Mouse (Mus musculus): ENCODE measurements around the gene Gpc2. TPM values are rescaled to one million over a fixed set of nuclear protein-coding genes. Genes with fewer than 3 reads are reported as not detected.

Gpc2 gene
- polyA plus RNA-seq, 1 experiment, result 5.6 TPM

DNA sequence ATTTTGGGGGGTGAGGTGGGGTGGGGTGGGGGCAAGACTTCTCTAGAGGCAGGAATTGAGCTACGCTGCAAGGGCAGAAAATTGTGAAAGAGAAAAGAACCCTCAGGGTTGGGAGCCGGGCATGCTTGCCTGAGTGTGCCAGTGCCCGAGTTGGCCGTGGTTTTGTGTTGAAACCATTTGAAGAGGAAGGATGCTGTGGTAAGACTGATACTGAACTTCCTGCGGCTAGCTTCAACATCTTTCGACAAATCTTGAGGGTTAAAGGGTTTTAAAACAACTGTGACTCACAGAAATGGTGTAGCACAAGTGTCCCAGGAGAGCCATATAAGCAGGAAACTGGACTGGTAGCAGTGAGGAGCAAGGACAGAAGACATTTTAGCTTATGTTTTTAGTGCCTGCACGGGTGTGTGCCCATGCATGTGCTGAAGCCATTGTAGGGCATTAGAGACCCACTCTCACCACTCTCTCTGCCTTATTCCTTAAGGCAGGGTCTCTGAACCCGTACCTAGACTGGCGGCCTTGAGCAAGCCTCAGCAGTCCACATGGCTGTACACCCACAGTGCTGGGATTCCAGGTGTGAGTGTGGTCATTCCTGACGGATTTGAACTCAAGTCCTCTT lies 22.7 kb downstream of the Gpc2 start:
- Histone ChIP-seq H3K4me1 (ENCODE audit: control insufficient read depth, insufficient read depth, low read length) (no peaks in the 10 kb centered on the region; the same call in 1 of the 2 replicates), H3K4me3 (ENCODE audit: insufficient read depth, low read length) (no peak overlapping the region; the same call in 1 of the 2 replicates), H3K27ac (ENCODE audit: insufficient read depth, low read length) (no peak overlapping the region)
- TF ChIP-seq POLR2A (IDR thresholded peaks at IDR 0.05; ENCODE audit: extremely low read depth, insufficient read depth, low read length) (no peak), CTCF (IDR thresholded peaks at IDR 0.05; ENCODE audit: extremely low read depth, insufficient read depth, low read length) (no peak)

DNA sequence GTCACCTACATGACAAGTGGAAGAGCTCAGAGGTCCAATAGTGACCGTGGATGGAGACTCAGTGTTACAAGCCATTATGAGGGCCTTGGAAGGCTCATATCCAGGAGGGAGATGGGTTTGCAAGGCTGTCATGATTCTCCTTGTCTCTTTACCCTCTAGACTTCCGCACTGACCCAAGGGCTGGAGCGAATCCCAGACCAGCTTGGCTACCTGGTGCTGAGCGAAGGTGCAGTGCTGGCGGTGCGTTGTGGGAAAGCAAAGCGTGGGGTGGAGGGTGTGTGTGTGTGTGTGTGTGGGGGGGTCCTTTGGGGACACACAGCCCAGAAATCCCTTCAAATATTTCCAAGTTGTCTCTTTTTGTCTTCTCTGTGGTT lies 23.7 kb downstream of the Gpc2 start:
- H3K27ac ChIP-seq (ENCODE audit: insufficient read depth, low read length), result peak overlapping the region; percentile 3
- TF ChIP-seq POLR2A (IDR thresholded peaks at IDR 0.05; ENCODE audit: extremely low read depth, insufficient read depth, low read length), result no peak
- no peak for TF ChIP-seq CTCF (IDR thresholded peaks at IDR 0.05; ENCODE audit: extremely low read depth, insufficient read depth, low read length)
- H3K4me1 ChIP-seq (ENCODE audit: control insufficient read depth, insufficient read depth, low read length), result no peaks in the 10 kb centered on the region; the same call in 1 of the 2 replicates

DNA sequence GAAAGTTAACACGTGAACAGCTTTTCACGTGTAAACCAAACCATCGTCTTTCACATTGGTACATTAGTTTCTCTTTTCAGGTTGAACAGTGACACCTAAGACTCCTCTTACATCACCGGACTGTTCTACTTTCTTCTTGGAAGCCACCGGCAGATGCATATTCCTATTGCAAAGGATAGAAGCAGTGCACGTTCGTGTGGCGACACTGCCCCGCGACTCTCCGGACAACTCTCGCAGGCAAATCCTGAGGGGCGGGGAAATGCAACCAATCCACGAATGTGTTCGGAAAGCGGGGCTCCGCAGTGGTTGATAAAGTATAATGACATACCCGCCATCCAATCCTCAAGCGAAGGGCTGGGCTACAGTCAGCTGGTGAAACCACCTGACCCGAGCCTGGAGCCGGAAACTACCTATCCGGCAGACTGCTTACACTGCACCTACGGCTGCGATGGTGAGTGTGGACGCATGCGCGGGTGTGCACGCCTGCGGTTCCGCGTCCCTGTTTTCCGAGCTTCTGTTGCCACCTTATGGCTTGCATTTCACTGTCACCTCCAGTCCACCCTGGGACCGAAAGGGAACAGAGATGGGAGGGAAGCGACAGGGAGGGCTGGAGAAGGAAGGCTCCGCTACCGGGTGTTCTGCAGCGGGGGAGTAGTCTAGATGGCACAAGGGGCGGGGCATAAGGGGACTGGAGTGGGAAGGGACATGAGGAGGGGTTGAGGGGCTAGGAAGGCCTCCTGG lies 24.3 kb downstream of the Gpc2 start, which contains the start of gene Lamtor4:
Lamtor4 (plus strand) TSS at position 130 of the 741 bp plus-strand sequence.
- TF ChIP-seq POLR2A (IDR thresholded peaks at IDR 0.05; ENCODE audit: extremely low read depth, insufficient read depth, low read length), result peak; percentile 96
- no peak for TF ChIP-seq CTCF (IDR thresholded peaks at IDR 0.05; ENCODE audit: extremely low read depth, insufficient read depth, low read length)
- H3K4me3 ChIP-seq (ENCODE audit: insufficient read depth, low read length), result peak within 1 kb of the TSS; percentile 62
- peak within 1 kb of the TSS; percentile 9 for H3K27ac ChIP-seq (ENCODE audit: insufficient read depth, low read length)
- H3K4me1 ChIP-seq (ENCODE audit: control insufficient read depth, insufficient read depth, low read length), result no peaks in the 10 kb centered on the region; the same call in 1 of the 2 replicates

More for the DNA sequence above, 23.7 kb downstream of the Gpc2 start:
- H3K4me3 ChIP-seq (ENCODE audit: insufficient read depth, low read length), result peak overlapping the region; percentile 62

DNA sequence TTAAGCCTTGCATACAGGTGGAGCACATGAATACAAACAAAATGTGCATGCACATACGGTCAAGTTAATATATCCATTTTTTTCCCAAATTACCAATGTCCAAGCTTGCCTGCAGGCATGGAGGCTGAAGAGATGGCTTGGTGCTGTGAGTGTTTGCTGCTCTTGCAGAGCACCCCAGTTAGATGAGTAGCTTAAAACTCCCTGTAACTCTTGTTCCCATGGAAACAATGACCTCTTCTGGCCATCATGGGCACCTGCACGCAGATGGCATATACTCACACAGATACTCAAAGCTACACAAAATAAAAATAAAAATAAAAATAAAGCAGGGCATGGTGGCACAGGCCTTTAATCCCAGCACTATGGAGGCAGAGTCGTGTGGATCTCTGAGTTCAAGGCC lies 26.7 kb downstream of the Gpc2 start:
- no peak overlapping the region for H3K27ac ChIP-seq (ENCODE audit: insufficient read depth, low read length)
- TF ChIP-seq POLR2A (IDR thresholded peaks at IDR 0.05; ENCODE audit: extremely low read depth, insufficient read depth, low read length), result no peak
- no peaks in the 10 kb centered on the region; the same call in 1 of the 2 replicates for H3K4me1 ChIP-seq (ENCODE audit: control insufficient read depth, insufficient read depth, low read length)
- H3K4me3 ChIP-seq (ENCODE audit: insufficient read depth, low read length), result no peak overlapping the region

DNA sequence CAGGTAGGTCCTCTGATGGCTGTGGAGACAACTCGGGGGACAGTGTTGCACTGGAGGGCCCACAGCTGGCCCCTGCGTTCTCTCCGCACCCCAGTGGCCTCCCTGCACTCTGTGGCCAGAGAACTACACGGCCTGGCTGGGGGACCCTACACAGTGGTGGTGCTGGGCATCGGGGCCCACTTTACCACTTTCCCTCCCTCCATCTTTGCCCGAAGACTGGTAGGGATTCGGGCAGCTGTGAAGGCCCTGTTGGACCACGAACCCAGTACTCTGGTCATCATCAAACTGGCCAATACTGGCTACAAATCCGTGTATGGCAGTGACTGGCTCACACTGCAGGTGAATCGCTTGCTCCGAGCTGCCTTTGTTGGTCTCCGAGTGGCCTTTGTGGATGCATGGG lies 28.7 kb downstream of the Gpc2 start:
- TF ChIP-seq CTCF (IDR thresholded peaks at IDR 0.05; ENCODE audit: extremely low read depth, insufficient read depth, low read length) (no peak), POLR2A (IDR thresholded peaks at IDR 0.05; ENCODE audit: extremely low read depth, insufficient read depth, low read length) (no peak)
- Histone ChIP-seq H3K4me1 (ENCODE audit: control insufficient read depth, insufficient read depth, low read length) (no peaks in the 10 kb centered on the region; the same call in 1 of the 2 replicates), H3K27ac (ENCODE audit: insufficient read depth, low read length) (no peak overlapping the region), H3K4me3 (ENCODE audit: insufficient read depth, low read length) (no peak overlapping the region)

DNA sequence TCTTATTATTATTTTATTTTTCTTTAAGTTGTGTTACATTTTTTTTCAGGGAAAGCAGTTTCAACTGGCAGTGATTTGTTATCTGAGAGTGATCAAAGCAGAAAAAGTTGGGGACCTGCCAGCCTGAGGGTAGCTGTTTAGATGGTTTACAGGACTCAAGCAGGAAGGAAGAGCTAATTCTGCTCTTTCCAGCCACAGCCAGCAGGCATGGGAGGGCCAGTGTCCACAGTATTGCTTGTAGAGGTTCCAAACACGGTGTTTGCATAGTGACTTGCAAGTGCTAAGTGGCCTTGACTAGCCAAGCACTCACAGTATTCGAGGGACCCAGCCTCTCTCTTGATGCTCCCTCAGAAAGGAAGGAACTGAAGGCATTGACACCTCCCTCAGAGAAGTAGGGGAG lies 38.3 kb downstream of the Gpc2 start:
- H3K27ac ChIP-seq (ENCODE audit: insufficient read depth, low read length), result no peak overlapping the region
- no peaks in the 10 kb centered on the region for H3K4me1 ChIP-seq (ENCODE audit: control insufficient read depth, insufficient read depth, low read length)
- no peak for TF ChIP-seq POLR2A (IDR thresholded peaks at IDR 0.05; ENCODE audit: extremely low read depth, insufficient read depth, low read length)
- no peak for TF ChIP-seq CTCF (IDR thresholded peaks at IDR 0.05; ENCODE audit: extremely low read depth, insufficient read depth, low read length)
- no peak overlapping the region for H3K4me3 ChIP-seq (ENCODE audit: insufficient read depth, low read length)

DNA sequence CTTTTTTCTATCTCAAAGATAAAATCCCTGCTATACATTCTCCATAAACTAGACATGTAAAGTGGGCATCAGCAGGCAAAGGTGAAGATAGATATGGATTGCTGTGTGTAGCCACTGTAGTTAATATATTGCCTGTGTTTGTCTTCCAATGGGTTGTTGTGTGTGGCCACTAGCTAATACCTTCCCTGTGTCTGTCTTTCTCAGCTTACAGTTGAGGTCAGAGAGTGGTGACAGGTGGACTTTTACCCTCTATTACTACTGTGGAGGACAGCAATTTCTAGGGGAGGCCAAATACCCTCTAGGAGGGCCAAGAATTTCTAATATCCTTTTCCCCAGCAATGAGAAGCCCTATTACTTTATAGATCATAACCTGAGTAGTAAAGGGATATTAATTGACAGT lies 45.6 kb downstream of the Gpc2 start:
- Histone ChIP-seq H3K4me1 (ENCODE audit: control insufficient read depth, insufficient read depth, low read length) (no peaks in the 10 kb centered on the region), H3K4me3 (ENCODE audit: insufficient read depth, low read length) (no peak overlapping the region), H3K27ac (ENCODE audit: insufficient read depth, low read length) (no peak overlapping the region)
- TF ChIP-seq POLR2A (IDR thresholded peaks at IDR 0.05; ENCODE audit: extremely low read depth, insufficient read depth, low read length) (no peak), CTCF (IDR thresholded peaks at IDR 0.05; ENCODE audit: extremely low read depth, insufficient read depth, low read length) (no peak)

DNA sequence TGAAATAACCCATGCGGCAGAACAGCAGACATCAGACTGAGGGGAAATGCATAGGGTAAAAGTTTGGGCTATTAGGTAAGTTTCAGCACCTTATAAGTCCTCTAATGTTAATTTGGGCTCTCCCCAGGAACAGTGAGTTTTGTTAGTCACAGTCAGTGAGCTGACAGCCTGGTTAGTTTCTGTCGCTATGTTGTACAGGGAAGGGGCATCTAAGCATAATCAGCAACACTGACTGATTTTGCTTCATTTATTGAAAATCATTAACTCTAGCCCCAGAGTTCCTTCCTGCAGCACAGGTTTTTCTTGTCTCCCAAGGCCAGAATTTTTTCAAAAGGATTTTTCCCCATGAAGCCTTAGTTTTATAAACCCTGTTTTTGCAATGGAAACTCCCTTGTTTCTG lies 46.0 kb downstream of the Gpc2 start:
- no peak for TF ChIP-seq CTCF (IDR thresholded peaks at IDR 0.05; ENCODE audit: extremely low read depth, insufficient read depth, low read length)
- TF ChIP-seq POLR2A (IDR thresholded peaks at IDR 0.05; ENCODE audit: extremely low read depth, insufficient read depth, low read length), result no peak
- no peak overlapping the region for H3K4me3 ChIP-seq (ENCODE audit: insufficient read depth, low read length)
- no peak overlapping the region for H3K27ac ChIP-seq (ENCODE audit: insufficient read depth, low read length)
- H3K4me1 ChIP-seq (ENCODE audit: control insufficient read depth, insufficient read depth, low read length), result no peaks in the 10 kb centered on the region

DNA sequence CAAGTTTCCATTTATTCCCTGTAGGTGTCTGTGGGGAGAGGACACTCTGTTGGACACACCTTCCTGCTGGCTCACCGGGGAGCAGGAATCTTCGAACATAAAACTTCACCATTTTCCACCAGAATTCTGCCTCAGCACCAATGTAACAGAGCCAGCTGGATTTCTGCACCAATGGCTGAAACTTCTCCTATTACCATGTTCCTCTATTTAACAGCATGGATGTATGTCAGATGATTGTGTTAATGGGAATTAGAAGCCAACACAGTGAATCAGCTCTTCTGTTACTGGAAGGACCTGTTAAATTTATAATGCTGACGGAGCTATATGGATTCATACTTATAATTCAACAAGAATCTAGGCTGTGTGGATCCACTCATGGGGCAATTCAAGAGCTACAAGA lies 50.3 kb downstream of the Gpc2 start:
- Histone ChIP-seq H3K4me3 (ENCODE audit: insufficient read depth, low read length) (no peak overlapping the region), H3K27ac (ENCODE audit: insufficient read depth, low read length) (no peak overlapping the region), H3K4me1 (ENCODE audit: control insufficient read depth, insufficient read depth, low read length) (no peaks in the 10 kb centered on the region)
- TF ChIP-seq POLR2A (IDR thresholded peaks at IDR 0.05; ENCODE audit: extremely low read depth, insufficient read depth, low read length), result no peak
- no peak for TF ChIP-seq CTCF (IDR thresholded peaks at IDR 0.05; ENCODE audit: extremely low read depth, insufficient read depth, low read length)

DNA sequence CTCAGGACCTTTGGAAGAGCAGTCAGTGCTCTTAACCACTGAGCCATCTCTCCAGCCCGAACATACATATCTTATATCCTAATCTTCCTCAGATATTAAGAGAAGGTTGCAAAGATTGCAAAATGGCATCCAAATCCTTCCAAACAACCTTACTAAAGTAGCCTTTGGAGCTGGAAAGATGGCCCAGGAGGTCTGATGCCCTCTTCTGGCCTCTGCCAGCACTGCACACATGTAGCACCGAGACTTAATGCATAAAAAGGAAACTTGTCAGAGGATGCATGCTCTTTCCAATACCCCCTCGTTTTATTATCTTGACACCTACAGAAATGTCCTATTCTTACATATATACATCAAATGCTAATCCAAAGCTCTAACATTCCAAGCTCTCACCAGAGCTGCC lies 51.8 kb downstream of the Gpc2 start:
- H3K4me1 ChIP-seq (ENCODE audit: control insufficient read depth, insufficient read depth, low read length), result no peaks in the 10 kb centered on the region
- no peak overlapping the region for H3K27ac ChIP-seq (ENCODE audit: insufficient read depth, low read length)
- H3K4me3 ChIP-seq (ENCODE audit: insufficient read depth, low read length), result no peak overlapping the region
- TF ChIP-seq POLR2A (IDR thresholded peaks at IDR 0.05; ENCODE audit: extremely low read depth, insufficient read depth, low read length) (no peak), CTCF (IDR thresholded peaks at IDR 0.05; ENCODE audit: extremely low read depth, insufficient read depth, low read length) (peak; percentile 22; the same call in 1 of the 2 replicates)

Measured in cortical plate, adult 2 months (tissue).